Mouse (Mus musculus) natural killer cell, adult 2 months (primary cell): ENCODE data around the gene Gpr173.
"Not testable (repeated sequence)": the region's sequence is repeated elsewhere in the genome, so short reads cannot be mapped to it uniquely, and the experiment has no call there.

ENCODE experiments used
- DNase-seq, 2 experiments: peaks; one replicate each; pipeline ENCODE4 v3.0.0; 2022; ENCODE audit warnings: low spot score in 2 of 2

Gene Gpr173

DNA sequence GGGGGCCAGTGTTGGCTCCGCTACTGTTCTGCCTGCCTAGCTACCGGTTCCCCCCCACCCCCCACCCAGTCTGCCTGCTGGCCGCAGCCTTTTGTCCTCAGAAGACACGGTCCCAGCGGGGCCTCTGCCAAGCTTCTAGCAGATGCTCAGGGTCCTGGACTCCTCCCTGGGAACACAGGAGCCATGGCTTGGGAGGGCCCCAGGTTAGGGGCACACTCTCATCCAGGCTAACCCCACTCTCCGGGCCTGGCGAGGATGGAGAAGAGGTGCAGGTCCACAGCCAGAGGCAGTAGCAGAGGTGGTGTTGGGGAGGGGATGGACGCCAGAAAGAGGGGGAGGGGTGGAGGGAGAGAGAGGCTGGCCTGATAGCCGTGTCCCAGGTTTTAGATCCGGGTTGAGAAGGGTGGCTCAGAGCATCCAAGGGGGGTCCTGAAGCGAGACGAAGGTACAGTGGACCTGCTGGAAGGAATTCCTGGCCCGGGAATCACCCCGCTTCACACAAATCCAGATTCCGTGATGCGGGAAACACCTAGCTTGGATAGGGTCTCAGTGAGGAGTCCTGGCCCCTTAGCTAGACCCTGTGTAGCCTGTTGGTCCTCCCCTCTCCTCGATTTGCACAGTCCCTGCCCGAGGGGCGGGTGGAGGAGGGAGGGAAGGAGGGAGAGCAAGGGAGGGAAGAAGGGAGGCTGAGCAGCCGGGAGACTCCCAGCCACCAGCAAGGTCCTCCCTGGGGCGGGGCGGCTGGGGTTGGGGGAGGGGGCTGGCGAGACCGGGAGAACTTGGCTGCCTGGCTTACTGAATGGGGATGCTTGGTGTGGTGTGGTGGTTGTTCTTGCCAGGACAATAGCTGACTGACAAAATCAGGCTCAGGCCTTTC is at the start of gene Gpr173:
Gene Gpr173, minus strand, starts transcription at position 308 of the 877 bp plus-strand sequence.
- no peak for DNase-seq

GRCm38 (mm10) chrX:152403251-152403650 is 34.7 kb upstream of the Gpr173 start:
- DNase-seq = no peak

- no peak for DNase-seq
These were observed 31.6 kb upstream of the Gpr173 start for GRCm38 (mm10) chrX:152400096-152400495.

DNA sequence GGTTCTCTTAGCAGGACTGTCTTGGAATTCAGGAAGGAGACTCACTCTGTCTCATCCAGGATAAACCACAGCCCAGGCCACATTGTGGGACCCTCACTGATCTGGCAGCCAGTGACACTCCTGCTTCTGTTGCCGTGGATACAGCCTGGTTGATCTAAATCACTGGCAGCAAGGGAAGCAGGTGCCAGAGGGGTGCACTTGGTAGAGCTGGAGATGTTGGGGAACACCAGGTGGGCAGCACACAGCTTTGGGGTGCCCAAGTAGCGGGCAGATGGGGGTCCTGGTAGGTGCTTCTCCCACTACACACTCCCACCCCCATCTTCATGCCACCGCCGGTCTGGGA is 479 bp downstream of the Gpr173 start:
- DNase-seq = no peak

GRCm38 (mm10) chrX:152366418-152366817 is 2.1 kb downstream of the Gpr173 start:
- no peak for DNase-seq

DNA sequence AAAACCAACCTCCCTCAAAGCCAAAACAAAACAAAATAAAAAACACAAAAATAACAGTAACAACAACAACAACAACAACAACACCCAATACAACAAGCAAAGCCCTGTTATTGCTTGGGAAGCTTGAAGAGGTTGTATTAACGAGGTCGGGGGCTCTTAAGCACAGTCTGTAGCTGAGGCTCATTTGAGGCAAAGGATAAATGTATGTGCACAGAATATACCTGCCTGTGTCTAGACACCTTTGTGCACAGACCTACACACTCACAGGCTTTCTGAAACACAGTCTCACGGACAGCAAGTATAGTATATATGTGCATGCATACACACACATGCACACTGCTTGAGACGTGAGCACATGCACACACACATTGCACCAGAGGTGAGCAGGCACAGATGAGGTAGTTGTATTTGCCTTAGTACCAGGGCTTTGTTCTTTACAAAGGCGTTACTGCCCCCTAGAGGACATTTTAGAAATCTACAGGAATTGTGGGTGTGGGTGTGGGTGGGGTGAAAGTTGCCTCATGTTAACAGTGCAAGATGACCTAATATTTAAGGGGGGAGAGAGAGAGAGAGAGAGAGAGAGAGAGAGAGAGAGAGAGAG is 15.9 kb downstream of the Gpr173 start:
- peak; percentile 37 to 47 for DNase-seq

DNA sequence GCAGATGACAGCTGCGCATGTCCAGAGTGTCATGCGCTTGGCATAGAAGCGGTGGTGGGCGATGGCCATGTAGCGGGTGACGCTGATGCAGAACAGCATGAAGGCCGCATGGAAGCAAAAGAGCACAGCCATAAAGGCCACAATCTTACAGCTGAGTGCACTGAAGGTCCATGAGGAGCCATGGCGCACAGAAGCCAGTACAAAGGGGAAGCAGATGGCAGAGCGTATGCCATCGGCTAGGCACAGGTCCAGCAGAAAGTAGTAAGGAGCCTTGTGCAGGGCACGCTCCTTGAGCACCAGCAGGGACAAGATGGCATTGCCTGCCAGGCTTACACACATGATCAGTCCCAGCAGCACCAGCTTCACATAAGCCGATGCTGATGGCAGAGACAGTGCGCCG is 21.5 kb downstream of the Gpr173 start:
- no peak for DNase-seq

- no peak for DNase-seq
These were observed 21.9 kb downstream of the Gpr173 start for GRCm38 (mm10) chrX:152346587-152346986.

- DNase-seq = no peak
These were observed 25.6 kb downstream of the Gpr173 start for GRCm38 (mm10) chrX:152342903-152343302.

DNA sequence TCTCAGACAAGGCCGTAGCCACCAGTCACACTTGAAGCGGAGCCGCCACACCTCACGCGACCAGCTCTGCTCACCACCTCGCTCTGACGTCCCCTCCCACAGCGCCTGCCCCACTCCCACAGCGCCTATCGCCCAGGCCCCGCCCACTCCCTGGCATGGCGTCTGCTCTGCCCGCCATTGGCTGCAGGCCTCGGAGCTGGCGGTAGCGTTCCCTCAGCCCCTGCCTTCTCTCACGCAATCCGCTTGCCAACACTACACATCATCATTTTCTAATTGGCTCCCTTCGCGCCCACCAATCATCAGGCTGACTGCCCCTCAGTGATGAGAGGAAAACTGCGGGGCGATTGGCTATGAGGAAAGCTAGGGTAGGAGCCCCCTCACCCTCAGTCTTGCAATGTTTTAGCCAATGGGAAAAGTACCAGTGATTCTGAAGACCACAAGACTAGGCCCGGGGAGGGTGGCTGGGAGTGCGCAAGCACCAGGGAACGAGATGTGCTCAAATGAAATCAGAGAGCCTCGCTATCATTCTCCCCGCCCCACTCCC is 26.1 kb downstream of the Gpr173 start, which contains the start of gene Tspyl2:
Gene Tspyl2, minus strand, starts transcription at position 68 of the 544 bp plus-strand sequence.
- peak; percentile 90 to 93 for DNase-seq

- DNase-seq = no peak
These were observed 27.0 kb downstream of the Gpr173 start for GRCm38 (mm10) chrX:152341496-152341895.

- DNase-seq = peak; percentile 65 to 82
These were observed 31.8 kb downstream of the Gpr173 start for GRCm38 (mm10) chrX:152336546-152337332.

- DNase-seq = not testable (repeated sequence)
These were observed 32.4 kb downstream of the Gpr173 start for GRCm38 (mm10) chrX:152336123-152336522.

- not testable (repeated sequence) for DNase-seq
These were observed 39.1 kb downstream of the Gpr173 start for GRCm38 (mm10) chrX:152329400-152329799.

GRCm38 (mm10) chrX:152327689-152328052 is 40.8 kb downstream of the Gpr173 start:
- DNase-seq = no peak

- DNase-seq = peak; percentile 69 to 71
These were observed 41.4 kb downstream of the Gpr173 start, which contains the start of gene Kantr for GRCm38 (mm10) chrX:152326996-152327688. Kantr (minus strand) TSS chrX:152327495.

- DNase-seq = peak in 1 of 2 experiments; percentile 24
These were observed 44.9 kb downstream of the Gpr173 start for GRCm38 (mm10) chrX:152323584-152323983.

DNA sequence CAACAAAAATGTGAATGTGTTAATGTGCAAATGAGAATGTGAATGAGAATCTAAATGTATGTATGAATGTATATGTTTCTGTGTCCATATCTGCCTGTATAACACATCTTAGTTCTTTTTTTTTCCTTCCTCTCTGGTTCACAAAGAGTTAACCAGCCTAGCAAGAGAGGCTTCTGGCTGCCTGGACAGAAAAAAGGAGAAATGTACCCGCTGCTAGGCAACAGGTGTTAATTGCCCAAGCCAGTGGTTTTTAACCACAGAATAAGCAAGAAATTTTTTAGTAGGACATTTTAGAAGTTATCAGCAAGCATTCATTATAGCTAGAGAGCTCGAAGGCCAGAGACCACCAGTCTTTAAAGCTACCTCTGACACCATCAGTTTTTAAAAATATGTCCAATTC is 45.7 kb downstream of the Gpr173 start:
- no peak for DNase-seq

DNA sequence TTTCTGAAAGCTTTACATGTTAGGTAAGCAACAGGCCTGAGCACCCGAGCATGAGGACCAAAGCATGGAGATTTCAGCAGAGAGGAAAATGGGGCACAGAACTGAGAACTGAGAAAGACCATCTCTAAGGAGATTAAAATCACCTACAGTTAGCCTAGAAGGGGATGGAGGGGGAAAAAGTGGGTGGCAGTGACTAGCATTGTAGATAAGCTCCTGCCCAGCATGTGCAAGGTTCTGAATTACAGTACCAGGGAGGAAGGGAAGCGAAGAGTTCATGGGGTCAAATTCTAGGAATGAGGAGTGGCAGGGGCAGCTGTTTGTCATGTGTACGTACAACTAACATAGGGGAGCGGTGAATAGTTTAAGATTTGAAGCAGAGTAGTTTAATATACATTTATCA is 48.0 kb downstream of the Gpr173 start:
- DNase-seq = no peak

- DNase-seq = peak in 1 of 2 experiments; percentile 4
These were observed 60.6 kb downstream of the Gpr173 start for GRCm38 (mm10) chrX:152307942-152308341.

DNA sequence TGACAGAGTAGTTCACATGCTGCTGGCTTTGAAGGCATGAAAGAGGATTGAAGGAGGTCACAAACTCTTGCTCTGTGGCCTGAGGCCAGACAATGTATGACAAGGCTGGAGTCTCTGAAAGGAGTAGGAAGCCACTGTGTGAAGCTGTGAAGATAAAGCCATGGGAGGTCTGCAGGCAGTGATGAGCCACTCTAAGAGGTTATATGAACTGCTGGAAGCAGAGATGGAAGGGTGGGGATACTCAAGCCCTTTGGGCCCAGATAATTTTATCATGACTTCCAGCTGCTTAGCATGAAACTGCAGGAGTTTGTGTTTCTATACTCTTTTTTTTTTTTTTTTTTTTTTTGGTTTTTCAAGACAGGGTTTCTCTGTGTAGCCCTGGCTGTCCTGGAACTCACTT is 61.1 kb downstream of the Gpr173 start:
- DNase-seq = no peak
